Mouse (Mus musculus) right cerebral cortex, adult 18-20 months (tissue): ENCODE results near the gene Hsd17b2.

Source experiments
- DNase-seq: peaks from one replicate; pipeline ENCODE4 v3.0.0; 2022; ENCODE audit warnings: mixed read lengths

Gene Hsd17b2

GRCm38 (mm10) chr8:117701859-117702258, at the start of gene Hsd17b2:
Gene Hsd17b2, plus strand, starts transcription at chr8:117701904.
- no peak for DNase-seq

DNA sequence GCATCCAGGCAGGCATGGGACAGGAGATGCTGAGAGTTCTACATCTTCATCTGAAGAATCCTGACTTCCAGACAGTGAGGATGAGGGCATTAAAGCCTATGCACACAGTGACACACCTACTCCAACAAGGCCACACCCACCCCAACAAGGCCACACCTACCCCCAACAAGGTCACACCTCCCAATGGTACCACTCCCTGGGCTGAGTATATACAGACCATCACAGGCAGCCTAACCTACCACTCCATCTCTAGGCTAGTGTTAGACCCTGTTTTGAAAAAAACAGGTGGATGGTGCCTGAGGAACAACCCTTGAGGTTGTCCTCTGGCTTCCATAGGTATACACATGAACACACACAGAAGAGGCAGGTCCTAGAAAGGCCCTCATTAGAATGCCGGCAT, 49.4 kb upstream of the Hsd17b2 start:
- no peak for DNase-seq

DNA sequence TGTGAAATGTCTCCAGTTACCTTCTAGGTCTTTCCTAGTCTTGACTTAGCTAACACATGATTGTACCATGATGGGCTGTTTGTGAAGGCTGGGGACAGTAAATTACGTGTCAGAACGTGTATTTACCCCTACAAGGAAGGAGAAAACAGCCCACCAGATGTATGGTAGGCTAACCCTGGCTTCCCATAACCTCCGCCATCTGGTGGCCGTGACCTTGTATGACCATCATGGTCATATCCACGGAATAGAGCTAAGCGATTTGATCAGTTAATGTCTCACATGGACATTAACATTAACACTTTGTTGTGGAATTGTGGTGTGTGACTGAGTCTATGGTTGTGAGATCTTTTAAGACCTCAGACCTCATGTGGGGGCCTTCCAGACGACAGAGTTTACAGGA, 42.7 kb upstream of the Hsd17b2 start:
- no peak for DNase-seq

DNA sequence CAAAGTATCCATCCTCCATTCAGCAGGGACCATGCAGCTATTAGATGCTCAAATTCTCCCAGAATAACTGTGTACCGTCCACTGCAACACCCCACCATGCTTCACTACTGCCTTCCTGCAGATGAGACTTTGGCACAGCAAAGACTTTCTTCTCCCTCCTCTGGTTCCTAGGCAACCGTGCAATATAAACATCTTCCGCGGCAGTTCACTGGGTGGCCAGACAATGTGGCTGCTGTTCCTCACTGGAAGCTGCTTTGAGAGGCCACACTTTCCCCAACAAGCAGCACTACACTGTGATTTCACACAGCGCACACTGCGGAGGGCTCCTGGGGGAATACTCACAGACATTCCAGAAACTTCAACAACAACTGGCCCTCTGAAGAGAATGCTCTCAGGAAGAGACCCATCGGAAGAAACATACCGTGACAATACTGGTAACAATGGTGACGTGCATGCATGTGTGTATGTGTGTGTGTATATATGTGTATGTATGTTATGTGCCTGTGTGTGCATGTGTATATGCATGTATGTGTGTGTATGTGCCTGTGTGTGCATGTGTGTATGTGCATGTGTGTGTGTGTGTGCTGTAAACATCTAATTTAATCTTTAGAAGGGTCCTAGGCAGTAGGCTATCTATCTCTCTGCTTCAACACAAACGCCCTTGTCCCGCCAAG, 41.2 kb upstream of the Hsd17b2 start:
- DNase-seq = peak; percentile 17

- DNase-seq = no peak
These were observed 34.2 kb upstream of the Hsd17b2 start for GRCm38 (mm10) chr8:117667349-117668124.

GRCm38 (mm10) chr8:117670461-117670860, 31.2 kb upstream of the Hsd17b2 start:
- DNase-seq = no peak

DNA sequence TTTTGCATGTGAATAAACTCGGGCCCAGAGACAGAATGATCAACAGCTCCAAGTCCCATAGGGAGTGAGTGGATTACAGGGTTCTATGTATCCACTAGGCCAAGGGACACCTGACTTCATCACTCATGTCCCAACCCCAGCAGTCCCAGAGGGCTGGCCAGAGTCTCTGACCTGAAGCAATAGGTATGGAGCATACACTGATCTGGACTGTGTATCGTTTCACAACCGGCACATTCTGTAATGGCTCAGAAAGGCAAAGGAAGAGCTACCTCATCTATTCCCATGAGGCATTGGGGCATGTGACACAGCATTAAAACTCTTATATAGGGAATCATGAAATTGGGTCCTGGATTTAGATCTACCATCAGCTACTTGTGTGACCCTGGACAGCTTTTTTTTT, 29.1 kb upstream of the Hsd17b2 start:
- DNase-seq = no peak

DNA sequence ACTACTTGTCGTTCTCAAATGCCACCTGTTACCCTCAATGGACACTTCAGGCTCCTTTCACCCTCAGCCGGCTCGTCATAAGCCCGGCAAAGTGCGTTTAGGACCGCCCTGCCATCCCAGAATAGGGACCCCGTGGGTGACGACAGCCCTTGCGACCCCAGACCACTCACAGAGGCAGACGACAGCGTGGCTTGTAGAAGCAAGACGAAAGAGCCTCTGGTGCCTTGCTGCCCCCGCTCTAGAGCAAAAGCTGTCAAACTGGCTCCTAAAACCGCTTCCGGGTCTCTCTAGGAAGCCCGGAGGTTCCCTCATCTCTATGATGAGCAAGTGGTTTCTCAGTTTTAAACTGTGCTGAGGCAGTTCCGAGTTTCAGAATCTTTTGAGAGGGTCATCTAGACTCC, 28.3 kb upstream of the Hsd17b2 start, which contains the start of gene Sdr42e1:
Sdr42e1 (minus strand) TSS at position 260 of the 401 bp plus-strand sequence.
- peak; percentile 39 for DNase-seq

DNA sequence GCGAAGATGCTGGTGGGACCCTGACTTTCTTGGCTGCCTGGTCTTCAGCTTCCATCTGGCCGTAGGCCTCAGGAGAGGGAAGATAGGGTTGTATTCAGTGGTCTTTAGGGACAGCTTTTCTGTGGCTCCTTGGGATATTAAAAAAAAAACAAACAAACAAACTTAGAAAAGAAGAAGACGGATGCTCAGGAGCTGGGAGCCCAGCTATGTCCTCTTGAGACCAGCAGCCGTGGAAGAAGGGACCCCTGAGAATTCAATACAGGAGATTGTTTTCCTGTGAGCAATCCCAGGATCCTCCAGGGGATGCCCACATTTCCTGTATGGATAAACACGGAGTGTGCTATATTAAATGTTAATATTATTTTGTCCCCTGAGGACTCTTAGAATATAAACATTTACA, 26.5 kb upstream of the Hsd17b2 start:
- no peak for DNase-seq

GRCm38 (mm10) chr8:117676460-117676859, 25.2 kb upstream of the Hsd17b2 start:
- DNase-seq = no peak

GRCm38 (mm10) chr8:117677011-117677410, 24.7 kb upstream of the Hsd17b2 start:
- no peak for DNase-seq

DNA sequence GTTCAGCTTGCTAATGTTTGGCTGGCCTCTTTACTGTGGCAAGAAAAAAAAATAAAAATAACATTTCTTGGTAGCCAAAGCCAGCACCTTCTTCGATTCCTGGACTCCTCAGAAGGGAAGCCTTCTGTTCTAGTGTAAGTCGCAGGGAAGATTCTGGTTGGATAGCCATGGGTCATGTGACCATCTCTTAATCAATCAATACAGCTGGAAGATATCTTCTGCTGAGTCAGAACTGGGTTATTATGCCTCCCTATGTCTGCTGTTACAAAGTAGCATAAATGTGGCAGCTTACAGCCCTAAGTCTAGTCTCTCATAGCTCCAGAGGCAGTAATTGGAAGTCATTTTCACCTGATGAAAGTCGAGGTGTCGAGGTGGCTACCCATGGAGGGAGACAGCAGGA, 23.1 kb upstream of the Hsd17b2 start:
- no peak for DNase-seq

DNA sequence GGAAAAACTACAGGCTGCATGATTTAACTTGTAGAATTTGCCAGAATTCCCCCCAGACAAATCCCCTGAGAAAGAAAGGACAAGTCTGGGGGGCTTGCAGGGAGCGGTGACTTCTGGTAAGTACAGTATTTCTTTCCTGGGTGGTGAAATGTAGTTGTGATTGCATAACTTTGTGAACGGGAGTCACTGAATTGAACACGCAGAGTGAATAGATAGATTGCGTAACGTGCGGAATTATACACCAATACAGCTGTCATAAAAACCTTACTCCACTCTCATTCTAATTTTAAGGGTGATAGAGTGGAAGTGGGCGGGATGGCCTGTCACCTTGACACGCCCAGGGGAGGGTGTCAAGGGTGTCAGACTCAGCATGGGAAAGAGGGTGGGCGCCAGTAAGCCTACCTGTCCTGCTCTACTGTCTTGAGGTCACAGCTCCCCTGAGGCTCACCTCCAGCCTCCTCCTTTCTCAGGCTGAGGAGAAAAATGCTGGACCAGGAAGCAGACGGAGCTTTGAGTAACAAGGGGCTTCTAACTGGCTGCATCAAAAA, 17.7 kb upstream of the Hsd17b2 start:
- DNase-seq = no peak

DNA sequence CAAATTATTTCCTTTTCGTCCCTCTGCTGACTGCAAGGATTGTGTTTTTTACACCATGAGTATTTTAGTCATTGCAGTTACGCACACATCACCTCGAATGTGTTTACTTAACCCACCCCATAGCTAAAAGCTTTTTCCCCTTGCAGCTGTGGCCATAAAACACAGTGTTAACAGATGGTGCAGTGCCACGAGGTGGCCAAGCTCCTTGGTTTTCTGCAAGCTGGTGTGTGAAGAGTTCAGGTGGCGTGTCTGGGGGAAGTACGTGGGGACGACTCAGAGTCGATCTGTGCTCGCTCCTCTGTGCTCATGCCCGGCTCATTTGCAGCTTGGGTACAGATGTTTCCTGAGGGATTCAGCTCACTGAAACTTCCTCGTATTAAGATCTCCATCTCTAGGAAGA, 17.2 kb upstream of the Hsd17b2 start:
- DNase-seq = no peak

DNA sequence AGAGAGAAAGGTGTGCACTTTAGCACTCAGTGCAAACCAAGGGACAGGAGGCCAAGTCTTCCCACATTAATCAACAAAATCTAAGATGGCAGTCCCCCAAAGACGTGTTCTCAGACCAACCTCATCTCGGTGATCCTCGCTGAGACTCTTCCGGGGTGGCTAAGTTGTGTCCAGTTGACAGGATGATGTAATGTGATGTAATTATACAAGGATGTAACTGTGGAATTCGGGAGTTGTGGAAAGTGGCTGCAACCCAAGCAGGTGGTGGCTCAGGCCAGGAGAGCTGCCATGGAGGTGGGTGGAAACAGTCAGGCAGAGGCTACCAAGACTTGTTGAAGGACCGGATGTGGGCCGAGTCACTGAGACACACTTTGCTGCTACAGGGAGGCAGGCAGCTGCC, 13.8 kb upstream of the Hsd17b2 start:
- no peak for DNase-seq

DNA sequence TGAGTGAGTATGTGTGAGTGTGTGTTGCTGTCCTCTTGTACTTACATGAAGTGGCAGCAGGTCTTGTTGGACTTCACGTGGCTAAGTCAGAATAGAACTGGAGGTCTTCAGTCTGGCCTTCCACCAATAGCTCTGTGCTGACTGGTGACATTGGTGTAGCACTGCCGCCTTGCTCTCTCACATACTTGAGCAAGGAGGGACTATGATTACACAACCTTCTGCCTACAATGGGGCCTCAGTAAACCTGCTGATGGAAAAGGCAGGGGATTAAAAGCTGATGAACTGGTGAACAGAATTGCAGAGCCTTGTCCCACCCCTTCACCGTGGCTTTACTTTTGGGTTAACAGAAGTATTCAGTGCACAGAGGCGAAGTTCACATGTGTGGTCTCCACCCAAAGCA, 9.6 kb upstream of the Hsd17b2 start:
- DNase-seq = no peak

DNA sequence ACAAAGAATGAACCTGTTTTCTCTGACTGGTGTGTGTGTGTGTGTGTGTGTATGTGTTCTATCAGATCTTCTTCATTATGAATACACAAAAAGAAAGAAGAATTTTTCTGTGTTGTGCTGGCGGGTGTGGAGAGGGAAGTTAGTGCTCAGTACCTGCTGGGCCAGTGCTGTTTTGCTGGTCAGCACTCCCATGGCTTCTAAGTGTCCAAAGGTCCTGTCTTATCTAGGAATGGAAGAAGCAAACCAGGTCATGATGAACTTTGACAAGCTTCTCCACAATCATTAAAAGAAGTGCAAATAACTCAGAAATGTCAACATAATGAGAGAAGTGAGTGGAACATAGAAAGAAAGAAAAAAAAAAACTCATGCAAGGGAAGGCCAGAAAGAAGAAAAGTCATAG, 6.1 kb upstream of the Hsd17b2 start:
- DNase-seq = no peak

GRCm38 (mm10) chr8:117697248-117697647, 4.5 kb upstream of the Hsd17b2 start:
- DNase-seq = peak; percentile 7

DNA sequence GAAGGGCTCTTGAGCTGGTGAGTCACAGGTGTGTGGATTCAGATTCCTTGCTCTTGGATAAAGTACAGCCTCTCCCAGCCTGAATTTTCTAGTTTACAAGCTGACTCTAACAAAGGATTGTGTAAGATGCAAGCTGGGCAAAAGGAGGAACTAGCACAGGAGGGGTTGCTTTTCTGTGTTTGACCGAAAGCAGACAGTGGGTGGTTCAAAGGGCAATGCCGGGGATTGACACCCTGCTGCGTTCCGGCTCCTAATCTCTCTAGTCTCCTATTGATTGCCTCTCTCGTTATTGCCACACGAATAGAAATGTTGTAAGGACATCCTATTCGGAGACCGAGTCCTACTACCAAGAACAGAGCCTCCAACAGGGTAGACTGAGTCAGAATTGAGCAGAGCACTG, 1.0 kb upstream of the Hsd17b2 start:
- no peak for DNase-seq

GRCm38 (mm10) chr8:117701246-117701645, 458 bp upstream of the Hsd17b2 start:
- no peak for DNase-seq

GRCm38 (mm10) chr8:117702701-117703100, 997 bp downstream of the Hsd17b2 start:
- DNase-seq = no peak

DNA sequence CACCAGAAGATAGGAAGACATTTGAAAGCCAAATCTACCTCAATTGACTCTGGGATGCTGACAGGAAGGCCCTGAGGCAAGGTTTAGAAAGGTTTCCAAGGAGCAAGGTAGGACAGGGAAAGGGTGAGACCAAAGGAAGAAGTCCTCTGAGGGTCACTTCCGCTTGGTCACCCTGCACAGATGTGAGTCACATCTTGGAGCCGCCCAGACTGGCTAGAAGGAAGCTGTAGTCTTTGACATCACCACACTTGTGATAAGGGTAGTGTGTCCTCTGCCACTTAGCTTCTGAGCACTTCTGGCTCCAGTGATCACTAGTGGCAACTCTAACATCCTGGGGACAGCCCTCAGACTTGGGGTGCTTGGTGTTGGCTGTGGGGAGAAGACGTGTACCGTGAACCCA, 4.4 kb downstream of the Hsd17b2 start:
- no peak for DNase-seq

GRCm38 (mm10) chr8:117712226-117712625, 10.5 kb downstream of the Hsd17b2 start:
- DNase-seq = no peak

DNA sequence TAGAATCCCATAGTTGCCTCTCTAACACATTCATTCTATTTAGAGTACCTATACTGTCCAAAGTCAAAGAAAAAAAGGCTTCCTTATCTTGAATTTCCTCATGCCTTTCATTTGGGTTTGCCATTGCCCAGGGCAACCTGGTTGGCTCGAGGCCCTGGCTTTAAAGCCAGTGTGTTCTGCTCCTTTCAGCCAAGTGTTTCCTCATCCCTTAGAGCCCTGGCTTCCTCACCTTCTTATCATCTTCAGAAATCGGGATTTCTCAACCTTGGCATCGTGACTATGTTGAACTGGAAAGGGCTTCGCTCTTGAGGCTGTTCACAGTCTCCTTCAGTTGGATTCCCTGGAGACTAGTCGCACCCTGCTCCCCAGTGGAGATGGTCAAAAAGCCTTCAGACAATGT, 12.9 kb downstream of the Hsd17b2 start:
- no peak for DNase-seq
